Mouse (Mus musculus): ENCODE measurements around the gene Tspan11.

- no peak for TF ChIP-seq POLR2A (IDR thresholded peaks at IDR 0.05; ENCODE audit: extremely low read depth, insufficient read depth, low read length)
- TF ChIP-seq CTCF (IDR thresholded peaks at IDR 0.05; ENCODE audit: extremely low read depth, insufficient read depth, low read length), result no peak
Measured at GRCm38 (mm10) chr6:128003542-128003941, 116.2 kb downstream of the Tspan11 start.
